Mouse (Mus musculus): ENCODE results near the gene Gm3285. TPM values are rescaled to one million over a fixed set of nuclear protein-coding genes. Genes with fewer than 3 reads are reported as not detected.

Gm3285 gene
- total RNA-seq, 2 experiments from 2014 or later = not detected

DNA sequence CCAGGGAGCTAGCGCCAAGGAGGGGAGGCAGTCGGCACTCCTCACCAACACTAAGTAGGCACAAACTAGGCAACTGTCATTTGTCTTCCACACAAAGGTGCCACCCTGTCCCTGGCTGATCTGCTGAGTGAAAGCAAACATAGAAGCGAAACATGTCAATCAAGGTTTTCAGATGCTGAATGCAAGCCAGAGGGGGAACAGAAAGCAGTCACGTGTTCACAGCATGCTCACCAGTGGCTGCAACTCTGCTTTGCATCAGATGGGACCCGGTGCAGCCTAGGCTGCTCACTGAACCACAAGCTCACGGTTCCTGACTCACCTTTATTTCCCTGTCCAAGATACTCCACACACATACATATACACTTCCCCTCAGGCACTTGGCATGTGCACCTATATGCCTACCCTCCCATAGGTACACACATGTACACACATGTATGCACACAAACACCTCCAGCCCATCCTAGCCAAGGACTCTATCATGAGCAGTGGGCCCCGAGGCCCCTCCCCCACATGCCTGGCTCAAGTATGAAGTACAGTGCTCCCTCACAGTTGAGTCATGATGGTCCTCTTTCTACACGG is 29.3 kb downstream of the Gm3285 start:
- DNase-seq = no peak
- intact Hi-C loops (cut with DNase I; ENCODE audit: low total_unique reads) = no loop called here

DNA sequence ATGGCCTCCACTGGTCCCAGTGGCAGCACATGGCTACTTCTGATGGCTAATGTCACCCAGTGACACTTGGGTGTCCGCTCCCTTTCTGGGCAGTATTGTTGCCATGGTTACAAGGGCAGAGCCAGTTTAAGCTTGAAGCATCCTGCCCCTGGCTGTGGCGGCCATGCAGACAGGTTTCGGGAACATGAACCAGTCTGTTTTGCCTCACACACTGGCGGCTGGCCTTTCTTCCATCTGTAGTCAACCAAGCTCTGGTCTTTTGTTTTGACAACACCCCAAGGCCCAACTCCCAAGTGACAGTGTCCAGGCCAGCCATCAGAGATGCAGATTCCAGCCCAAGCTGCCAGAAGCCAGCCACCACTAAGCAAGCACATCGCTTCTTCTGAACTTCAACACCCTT is 33.8 kb downstream of the Gm3285 start:
- no peak for DNase-seq
- intact Hi-C loops (cut with DNase I; ENCODE audit: low total_unique reads) = no loop called here

DNA sequence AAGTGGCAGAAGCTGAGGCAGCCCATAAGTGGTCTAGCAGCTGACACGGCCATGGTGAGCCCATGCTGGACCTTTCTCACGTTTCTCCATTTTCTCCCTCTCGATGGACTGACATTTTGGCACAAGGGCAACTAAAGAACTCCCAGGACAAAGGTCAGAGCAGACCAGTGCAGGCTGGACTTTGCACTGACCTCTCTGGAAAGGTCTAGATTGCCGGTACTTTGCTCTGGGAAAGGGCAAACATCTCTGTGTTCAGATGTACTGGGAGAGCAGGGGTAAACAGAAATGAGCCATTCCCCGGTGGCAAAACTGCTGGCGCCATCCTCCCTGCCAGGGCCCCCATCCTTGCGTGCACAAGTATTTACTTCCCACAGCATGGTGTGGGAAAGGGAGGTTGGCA is 38.4 kb downstream of the Gm3285 start:
- no peak for DNase-seq
- intact Hi-C loops (cut with DNase I; ENCODE audit: low total_unique reads) = no loop called here

DNA sequence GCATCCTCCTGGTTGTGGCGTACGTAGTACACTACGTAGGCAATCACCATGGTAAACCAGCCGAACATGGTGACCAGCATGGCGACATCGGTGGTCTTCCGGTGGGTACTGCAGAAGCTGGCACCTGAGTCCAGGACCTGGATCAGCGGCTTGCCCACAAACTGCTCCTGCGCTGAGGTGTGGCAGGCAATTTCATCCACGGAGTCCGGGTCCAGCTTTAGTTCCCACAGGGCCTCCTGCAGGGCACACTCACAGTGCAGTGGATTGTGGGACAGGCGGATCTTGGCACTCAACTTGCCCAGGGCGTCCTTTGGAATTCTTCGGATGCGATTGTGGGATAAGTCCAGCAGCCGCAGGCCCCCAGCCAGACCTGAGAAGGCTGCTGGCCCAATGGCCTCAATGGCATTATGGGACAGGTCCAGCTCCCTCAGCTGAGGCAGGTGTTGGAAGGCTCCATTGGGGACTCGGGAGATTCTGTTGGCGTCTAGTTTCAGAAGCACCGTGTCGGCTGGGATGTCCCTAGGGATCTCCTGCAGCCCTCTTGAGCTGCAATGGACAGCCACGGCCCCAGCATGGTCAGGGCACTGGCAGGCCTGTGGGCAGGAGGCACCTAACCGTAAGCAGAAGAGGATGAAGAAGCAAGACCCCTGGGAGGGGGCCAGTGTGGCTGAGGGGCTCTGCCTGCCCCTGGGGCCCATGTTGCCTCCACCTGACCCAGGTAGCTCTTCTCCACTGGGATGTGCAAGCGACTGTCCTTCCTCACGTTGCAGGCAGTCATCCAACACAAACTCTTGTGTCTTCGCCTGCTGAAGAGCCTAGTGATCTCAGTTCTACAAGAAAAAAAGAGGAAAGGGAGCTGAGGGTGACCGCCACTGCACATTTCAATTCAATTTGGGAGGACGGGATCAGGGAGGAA is 39.4 kb downstream of the Gm3285 start:
- intact Hi-C loops (cut with DNase I; ENCODE audit: low total_unique reads) = no loop called here
- DNase-seq = no peak

DNA sequence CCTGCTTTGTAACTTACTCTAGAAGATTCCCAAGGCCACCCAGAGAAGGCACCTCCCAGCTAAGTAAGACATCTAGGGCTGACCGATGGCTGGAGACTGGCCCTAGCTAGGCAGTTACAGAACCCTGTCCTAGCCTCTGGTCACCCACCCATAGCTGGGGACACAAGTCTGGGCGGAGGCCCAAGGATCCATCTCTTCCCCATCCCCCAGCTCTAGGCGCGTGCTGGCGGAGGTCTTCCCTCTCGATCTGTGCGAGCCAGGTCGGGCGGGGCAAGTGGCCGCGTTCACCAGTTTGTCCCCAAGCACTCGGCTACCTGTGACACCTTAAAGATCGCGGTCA is 40.1 kb downstream of the Gm3285 start:
- intact Hi-C loops (cut with DNase I; ENCODE audit: low total_unique reads) = no loop called here
- peak; percentile 27 for DNase-seq

DNA sequence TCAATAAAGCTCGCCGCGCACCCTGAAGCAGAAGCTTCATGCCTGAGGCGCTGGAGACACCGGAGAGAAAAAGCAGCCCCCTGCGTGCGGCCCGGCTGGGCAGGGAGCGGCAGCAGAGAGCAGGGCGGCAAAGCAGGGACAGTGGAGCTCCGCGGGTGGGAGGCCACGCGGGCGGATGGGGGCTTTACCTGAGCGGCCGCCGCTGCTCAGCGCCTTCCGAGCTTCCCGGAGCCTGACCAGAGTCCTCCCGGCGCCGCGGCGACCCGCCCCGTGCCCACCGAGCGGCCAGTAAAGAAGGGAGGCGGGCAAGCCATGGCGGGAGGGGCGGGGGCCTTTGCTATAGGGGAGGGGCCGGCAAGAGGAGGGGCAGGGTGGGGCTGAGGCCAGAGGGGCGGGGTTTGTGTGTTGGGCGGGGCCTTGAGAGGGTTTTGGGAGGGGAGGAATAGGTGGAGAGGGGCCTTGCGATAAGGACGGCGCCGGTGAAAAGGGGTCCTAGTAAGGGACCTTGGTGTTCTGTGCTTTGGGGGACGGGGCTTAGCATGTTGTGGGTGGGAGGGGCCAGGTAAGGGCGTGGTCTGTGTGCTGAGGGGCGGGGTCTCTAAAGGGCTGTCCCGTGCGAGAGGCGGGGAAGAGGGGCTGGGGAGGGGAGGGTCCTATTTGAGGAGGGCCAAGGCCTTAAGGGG is 40.6 kb downstream of the Gm3285 start, which contains the start of gene Lrrc3:
Gene Lrrc3, minus strand, starts transcription at position 326 of the 683 bp plus-strand sequence.
- intact Hi-C loops (cut with DNase I; ENCODE audit: low total_unique reads) = no loop called here
- peak; percentile 46 for DNase-seq

GRCm38 (mm10) chr10:77902894-77903715 is 41.3 kb downstream of the Gm3285 start:
- intact Hi-C loops (cut with DNase I; ENCODE audit: low total_unique reads) = no loop called here

More at GRCm38 (mm10) chr10:77902894-77903715, 41.3 kb downstream of the Gm3285 start:
- DNase-seq = no peak

Other genes starting within 250 kb of the Gm3285 start
- 10 to 100 TPM; 79.8 to 84.4 TPM for gene Ube2g2, start 239.7 kb upstream of the Gm3285 start, total RNA-seq (2021)
- gene Tspear, start 175.4 kb upstream of the Gm3285 start, total RNA-seq (2021) = not detected
- gene Gm19402, start 171.2 kb upstream of the Gm3285 start, total RNA-seq (2021) = not detected
- not detected for gene Gm9508, start 164.7 kb upstream of the Gm3285 start, total RNA-seq (2021)
- gene Gm10272, start 155.3 kb upstream of the Gm3285 start, total RNA-seq (2021) = not detected
- gene Gm10024, start 150.5 kb upstream of the Gm3285 start, total RNA-seq (2021) = not detected
- not detected for gene Gm10142, start 146.2 kb upstream of the Gm3285 start, total RNA-seq (2021)
- not detected for gene Krtap12-1, start 141.4 kb upstream of the Gm3285 start, total RNA-seq (2021)
- not detected for gene Gm10100, start 135.5 kb upstream of the Gm3285 start, total RNA-seq (2021)
- gene Gm18596, start 119.3 kb upstream of the Gm3285 start, total RNA-seq (2021) = not detected
- not detected for gene Gm9736, start 110.6 kb upstream of the Gm3285 start, total RNA-seq (2021)
- not detected for gene Gm3233, start 102.3 kb upstream of the Gm3285 start, total RNA-seq (2021)
- gene Gm3238, start 90.7 kb upstream of the Gm3285 start, total RNA-seq (2021) = not detected
- gene Gm7138, start 85.0 kb upstream of the Gm3285 start, total RNA-seq (2021) = not detected
- gene Gm3250, start 79.4 kb upstream of the Gm3285 start, total RNA-seq (2021) = not detected
- gene Gm7137, start 73.8 kb upstream of the Gm3285 start, total RNA-seq (2021) = not detected
- not detected for gene Gm9639, start 66.9 kb upstream of the Gm3285 start, total RNA-seq (2021)
- not detected for gene Gm19668, start 62.8 kb upstream of the Gm3285 start, total RNA-seq (2021)
- gene Gm9507, start 50.1 kb upstream of the Gm3285 start, total RNA-seq (2021) = not detected
- gene Gm2696, start 47.3 kb upstream of the Gm3285 start, total RNA-seq (2021) = not detected
- not detected for gene Krtap10-4, start 34.9 kb upstream of the Gm3285 start, total RNA-seq (2021)
- gene Krtap10-10, start 26.0 kb upstream of the Gm3285 start, total RNA-seq (2021) = not detected
- not detected for gene Gm36176, start 15.2 kb upstream of the Gm3285 start, total RNA-seq (2021)
- not detected for gene Gm10318, start 9.1 kb upstream of the Gm3285 start, total RNA-seq (2021)
- gene Lrrc3, start 40.6 kb downstream of the Gm3285 start, total RNA-seq (2021) = under 1 TPM; 0.33 to 0.41 TPM
- gene Trpm2, start 108.6 kb downstream of the Gm3285 start, total RNA-seq (2021) = under 1 TPM; 0.04 to 0.33 TPM
- gene 1810043G02Rik, start 116.5 kb downstream of the Gm3285 start, total RNA-seq (2021) = 1 to 10 TPM; 3.7 to 4.6 TPM
- 1 to 10 TPM; 9.0 to 9.3 TPM for gene Pfkl, start 148.1 kb downstream of the Gm3285 start, total RNA-seq (2021)
- not detected for gene Dnmt3l, start 180.0 kb downstream of the Gm3285 start, total RNA-seq (2021)
- not detected for gene Aire, start 181.6 kb downstream of the Gm3285 start, total RNA-seq (2021)
- 1 to 10 TPM; 1.6 to 2.0 TPM for gene Icosl, start 207.3 kb downstream of the Gm3285 start, total RNA-seq (2021)

All from gastrocnemius, postnatal 14 days (tissue).